Mouse (Mus musculus) liver, embryonic 12.5 days (tissue): Measurements from ENCODE around the gene Gpr156. TPM values are rescaled to one million over a fixed set of nuclear protein-coding genes. Genes with fewer than 3 reads are reported as not detected.

Source experiments
- ATAC-seq: fragments of 200-750 bp; cut with Nextera tagmentation; 2 replicates; pipeline ENCODE4 v1.8.0; 2017; ENCODE audit warnings: moderate number of reproducible peaks, mild to moderate bottlenecking, moderate library complexity
- H3K27ac ChIP-seq: fragments of 300-500 bp; sonication (generic); 2 replicates; pipeline ENCODE4 v1.5.1; 2016; ENCODE audit warnings: mild to moderate bottlenecking
- H3K27me3 ChIP-seq: fragments of 300-500 bp; sonication (generic); replicated peaks from 2 replicates; pipeline ENCODE4 v1.6.1; 2016; ENCODE audit warnings: mild to moderate bottlenecking, moderate library complexity
- H3K36me3 ChIP-seq: fragments of 300-500 bp; sonication (generic); 2 replicates; pipeline ENCODE4 v1.6.1; 2016; ENCODE audit warnings: mild to moderate bottlenecking, moderate library complexity
- H3K4me1 ChIP-seq: fragments of 300-500 bp; sonication (generic); 2 replicates; pipeline ENCODE4 v1.6.1; 2016
- H3K4me2 ChIP-seq: fragments of 300-500 bp; sonication (generic); 2 replicates; pipeline ENCODE4 v1.6.1; 2016; ENCODE audit warnings: mild to moderate bottlenecking, moderate library complexity
- H3K4me3 ChIP-seq: fragments of 300-500 bp; sonication (generic); 2 replicates; pipeline ENCODE4 v1.5.1; 2016; ENCODE audit warnings: mild to moderate bottlenecking, moderate library complexity
- H3K9ac ChIP-seq: fragments of 300-500 bp; sonication (generic); 2 replicates; pipeline ENCODE4 v1.6.1; 2016; ENCODE audit warnings: mild to moderate bottlenecking, moderate library complexity
- H3K9me3 ChIP-seq: fragments of 300-500 bp; sonication (generic); replicated peaks from 2 replicates; pipeline ENCODE4 v1.6.1; 2016; ENCODE audit warnings: mild to moderate bottlenecking, moderate library complexity
- WGBS: fragments of 180-500 bp; shearing (Covaris S2); methylation state at CpG from one replicate; pipeline ENCODE4 v1.1.7; 2016; ENCODE audit not compliant: insufficient replicate concordance; 5-methylcytosine and 5-hydroxymethylcytosine counted together
- polyA plus RNA-seq: library from polyadenylated mRNA; unstranded; fragments of >200 nt; fragmentation: Nextera tagmentation; extraction: Ambion mirVana; gene quantifications from 2 replicates; pipeline ENCODE4 v1.2.1, GENCODE M21; 2016

Gene Gpr156
- 0.07 TPM in 1 of 2 replicates, not detected in the other for polyA plus RNA-seq

DNA sequence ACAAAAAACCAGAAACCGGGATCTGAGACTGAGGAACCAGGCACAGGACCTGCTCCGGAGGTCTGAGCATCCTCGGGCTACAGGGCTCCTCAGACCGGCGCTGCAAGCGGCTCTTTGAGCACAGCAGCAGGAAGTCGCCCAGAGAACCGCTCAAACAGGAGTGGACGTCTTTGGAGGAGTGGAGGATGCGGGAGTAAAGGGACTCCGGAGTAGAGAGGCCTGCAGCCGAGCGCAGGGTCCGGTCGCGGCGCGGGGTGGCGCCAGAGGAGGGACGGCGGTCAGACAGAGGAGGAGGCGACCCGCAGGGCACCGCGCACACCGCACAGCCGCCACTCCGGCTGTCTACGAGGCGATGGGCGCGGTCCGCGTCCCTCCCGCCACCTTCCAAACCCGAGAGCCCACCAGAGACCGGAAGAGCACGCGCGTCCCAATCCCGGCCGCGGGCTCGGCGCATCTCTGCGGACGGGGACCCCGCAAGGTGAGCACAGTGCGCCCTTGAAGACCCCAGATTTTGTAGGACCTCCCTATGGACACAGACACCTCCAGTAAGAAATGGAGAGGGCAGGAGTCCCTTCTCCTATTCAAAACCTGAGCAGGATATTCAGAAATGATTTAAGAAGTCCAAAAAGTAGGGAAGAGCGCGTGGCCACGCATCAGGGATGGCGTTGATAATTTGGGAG, at the start of gene Gpr156:
Gpr156 (plus strand) TSS at position 359 of the 680 bp plus-strand sequence.
- Histone ChIP-seq H3K4me1 (no peaks in the 10 kb centered on the region), H3K9me3 (no peaks in the 10 kb centered on the region), H3K4me2 (peak within 1 kb of the TSS; percentile 62), H3K27ac (no peak within 1 kb of the TSS), H3K27me3 (peaks cover 47% of the 10 kb centered on the region), H3K36me3 (no peaks in the 10 kb centered on the region), H3K4me3 (peak within 1 kb of the TSS; percentile 41), H3K9ac (no peak within 1 kb of the TSS)
- 5% methylated on average over 53 of the region's 53 CpGs for WGBS
- no peak for ATAC-seq

DNA sequence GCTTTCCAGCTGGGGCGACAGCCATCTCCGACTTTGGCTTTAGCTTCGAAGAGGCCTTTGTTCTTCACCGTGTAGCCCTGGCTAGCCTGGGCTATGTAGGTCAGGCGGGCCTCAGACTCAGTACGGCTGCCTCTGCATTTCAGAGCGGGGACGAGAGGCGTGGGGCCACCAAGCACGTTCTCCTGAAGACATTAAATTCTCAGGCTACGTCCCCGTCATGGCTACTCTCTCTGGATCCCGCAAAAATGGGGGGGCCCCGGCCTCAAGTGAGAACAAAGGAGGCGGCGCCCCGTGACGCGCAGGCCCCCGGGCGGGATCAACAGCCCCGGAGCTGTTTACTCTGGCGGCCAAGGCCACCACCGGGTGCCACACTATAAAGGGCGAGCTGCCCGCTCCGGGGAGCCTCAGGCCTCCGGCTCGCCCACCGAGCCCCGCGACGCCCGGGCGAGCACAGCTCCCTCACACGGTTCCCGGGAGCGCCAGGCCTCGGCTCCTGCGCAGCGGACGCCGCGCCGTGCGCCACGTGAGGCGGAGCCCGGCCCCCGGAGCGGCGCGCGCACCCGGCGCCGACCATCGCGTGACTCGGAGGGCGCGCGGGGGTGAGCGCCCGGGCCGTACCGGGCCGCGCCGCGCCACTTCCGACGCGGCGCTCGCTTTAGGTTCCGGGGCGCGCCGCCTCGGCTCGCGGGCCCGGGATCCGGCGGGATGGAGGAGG, 48.3 kb upstream of the Gpr156 start, which contains the start of gene Lrrc58:
Lrrc58 (plus strand) TSS at position 599 of the 715 bp plus-strand sequence.
- peak within 1 kb of the TSS; percentile 89 for H3K9ac ChIP-seq
- peaks cover 32% of the 10 kb centered on the region for H3K4me1 ChIP-seq
- H3K4me3 ChIP-seq: peak within 1 kb of the TSS; percentile 94
- peak; percentile 90 for ATAC-seq
- peak within 1 kb of the TSS; percentile 90 for H3K27ac ChIP-seq
- peak within 1 kb of the TSS; percentile 90 for H3K4me2 ChIP-seq
- 0 out of 2 replicates have a peak, but pooled peaks cover 10% of the 10 kb centered on the region for H3K36me3 ChIP-seq
- 2% methylated on average over 39 of the region's 86 CpGs for WGBS
- H3K27me3 ChIP-seq: no peaks in the 10 kb centered on the region
- H3K9me3 ChIP-seq: no peaks in the 10 kb centered on the region

DNA sequence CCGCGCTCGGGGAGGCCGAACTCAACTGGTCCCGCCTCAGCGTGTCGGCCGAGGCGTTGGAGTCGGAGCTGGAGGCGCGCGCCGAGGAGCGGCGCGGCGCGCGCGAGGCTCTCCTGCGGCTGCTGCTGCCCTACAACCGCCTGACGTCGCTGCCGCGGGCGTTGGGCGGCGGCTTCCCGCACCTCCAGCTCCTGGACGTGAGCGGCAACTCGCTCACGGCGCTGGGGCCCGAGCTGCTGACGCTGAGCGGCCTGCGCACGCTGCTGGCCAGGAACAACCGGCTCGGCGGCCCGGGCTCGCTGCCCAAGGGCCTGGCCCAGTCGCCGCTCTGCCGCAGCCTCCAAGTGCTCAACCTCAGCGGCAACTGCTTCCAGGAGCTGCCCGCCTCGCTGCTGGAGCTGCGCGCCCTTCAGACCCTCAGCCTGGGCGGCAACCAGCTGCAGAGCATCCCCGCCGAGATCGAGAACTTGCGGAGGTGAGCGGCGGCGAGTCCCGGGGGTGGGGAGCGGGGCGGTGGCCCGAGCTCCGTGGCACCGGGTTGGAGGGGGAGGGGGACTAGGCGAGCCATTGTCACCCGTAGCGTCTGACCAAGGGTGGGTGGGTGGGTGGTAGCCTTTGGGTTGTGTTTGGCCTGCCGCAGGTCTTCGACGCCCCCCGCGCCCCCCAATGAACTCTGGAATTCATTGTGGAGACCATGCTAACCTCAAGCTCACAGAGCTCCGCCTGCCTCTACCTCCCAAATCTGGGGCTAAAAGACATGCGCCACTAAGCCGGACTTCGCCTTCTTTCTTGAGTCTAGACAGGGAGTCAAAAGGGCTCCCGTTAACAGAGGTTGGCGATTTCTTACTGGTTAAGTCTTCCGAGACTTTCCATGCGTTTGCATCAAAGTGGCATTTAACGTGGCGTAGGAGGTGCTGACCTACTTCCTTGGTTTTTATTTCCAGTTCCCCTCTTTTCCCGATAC, 47.5 kb upstream of the Gpr156 start:
- H3K4me1 ChIP-seq: peaks cover 32% of the 10 kb centered on the region
- no peaks in the 10 kb centered on the region for H3K9me3 ChIP-seq
- no peaks in the 10 kb centered on the region for H3K27me3 ChIP-seq
- peak overlapping the region; percentile 94 for H3K4me3 ChIP-seq
- H3K36me3 ChIP-seq: 0 out of 2 replicates have a peak, but pooled peaks cover 10% of the 10 kb centered on the region
- peak; percentile 71 for ATAC-seq
- H3K4me2 ChIP-seq: peak overlapping the region; percentile 90
- peak overlapping the region; percentile 89 for H3K9ac ChIP-seq
- under 1% methylated on average over 79 of the region's 87 CpGs for WGBS
- H3K27ac ChIP-seq: peak overlapping the region; percentile 90

DNA sequence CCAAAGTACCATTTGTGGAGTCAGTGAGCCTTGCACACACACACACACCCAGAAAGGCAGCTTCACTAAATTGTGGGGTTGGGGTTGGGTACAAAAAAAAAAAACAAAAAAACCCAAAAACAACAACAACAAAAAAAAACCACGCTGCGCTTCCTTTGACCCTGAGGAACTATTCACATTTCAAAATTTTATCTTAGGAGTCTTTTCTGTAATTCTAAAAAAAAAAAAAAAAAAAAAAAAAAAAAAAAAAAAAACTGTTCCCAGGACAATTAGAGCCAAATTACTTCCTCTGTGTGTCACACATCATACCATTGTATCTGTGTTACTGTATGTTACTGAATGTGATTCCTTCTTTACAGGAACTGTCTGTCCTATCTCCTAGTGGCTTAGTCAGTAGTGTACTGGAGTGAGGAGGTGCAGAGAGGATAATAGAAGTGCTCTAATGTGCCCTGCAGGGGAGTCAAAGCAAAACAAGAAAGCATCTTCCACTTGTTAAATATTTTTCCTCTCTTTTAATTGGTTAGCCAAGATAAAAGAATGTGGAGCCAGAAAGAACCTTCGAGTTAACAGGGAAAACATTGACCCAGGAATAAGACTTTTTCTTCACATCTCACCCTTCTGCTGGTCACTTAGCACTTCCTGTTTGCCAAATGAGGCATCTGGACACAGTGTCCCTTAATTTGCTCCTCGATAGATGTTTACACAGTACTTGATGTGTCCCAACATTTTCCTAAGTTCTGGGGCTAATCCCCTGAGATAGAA, 46.6 kb upstream of the Gpr156 start:
- Histone ChIP-seq H3K36me3 (0 out of 2 replicates have a peak, but pooled peaks cover 10% of the 10 kb centered on the region), H3K27me3 (no peaks in the 10 kb centered on the region), H3K4me3 (peak overlapping the region; percentile 94), H3K4me1 (peaks cover 32% of the 10 kb centered on the region), H3K9me3 (no peaks in the 10 kb centered on the region), H3K27ac (peak overlapping the region; percentile 90), H3K4me2 (peak overlapping the region; percentile 90), H3K9ac (peak overlapping the region; percentile 89)
- ATAC-seq: no peak
- 21% methylated on average over 4 of the region's 4 CpGs for WGBS

DNA sequence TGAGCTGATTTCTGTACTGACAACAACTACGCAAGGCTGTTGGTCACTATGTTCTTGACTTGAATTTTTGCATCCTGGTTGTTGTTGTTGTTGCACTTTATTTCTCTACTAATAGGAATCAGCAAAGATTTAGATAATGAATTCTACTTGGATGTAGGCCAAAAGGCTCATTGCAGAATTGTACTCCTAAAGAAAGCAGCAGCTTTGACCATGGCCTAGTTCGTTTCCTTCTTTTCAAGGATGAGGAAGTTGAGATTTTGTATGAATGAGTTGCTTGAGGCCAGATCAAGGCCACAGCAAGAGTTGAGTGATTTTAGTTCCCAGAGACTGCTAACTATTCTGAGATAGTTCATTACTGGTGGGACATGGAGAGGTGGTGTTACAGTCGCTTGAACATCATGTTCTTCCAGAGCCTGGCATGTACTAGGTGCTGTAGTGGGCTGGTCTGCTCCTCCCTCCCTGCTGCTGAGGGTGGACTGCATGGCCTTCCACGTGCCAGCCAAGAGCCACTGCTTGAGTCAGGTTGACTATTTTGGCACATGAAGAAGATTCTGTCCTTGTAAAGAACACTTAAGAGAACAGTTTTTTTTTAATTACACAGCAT, 45.1 kb upstream of the Gpr156 start:
- whole genome bisulfite sequencing: 64% methylated on average over 4 of the region's 4 CpGs
- peak overlapping the region; percentile 18; the same call in 1 of the 2 replicates for H3K4me2 ChIP-seq
- no peak overlapping the region; the same call in 1 of the 2 replicates for H3K27ac ChIP-seq
- ATAC-seq: no peak
- H3K27me3 ChIP-seq: no peaks in the 10 kb centered on the region
- no peak overlapping the region for H3K4me3 ChIP-seq
- H3K9me3 ChIP-seq: no peaks in the 10 kb centered on the region
- peaks cover 32% of the 10 kb centered on the region for H3K4me1 ChIP-seq
- 0 out of 2 replicates have a peak, but pooled peaks cover 10% of the 10 kb centered on the region for H3K36me3 ChIP-seq
- no peak overlapping the region for H3K9ac ChIP-seq

DNA sequence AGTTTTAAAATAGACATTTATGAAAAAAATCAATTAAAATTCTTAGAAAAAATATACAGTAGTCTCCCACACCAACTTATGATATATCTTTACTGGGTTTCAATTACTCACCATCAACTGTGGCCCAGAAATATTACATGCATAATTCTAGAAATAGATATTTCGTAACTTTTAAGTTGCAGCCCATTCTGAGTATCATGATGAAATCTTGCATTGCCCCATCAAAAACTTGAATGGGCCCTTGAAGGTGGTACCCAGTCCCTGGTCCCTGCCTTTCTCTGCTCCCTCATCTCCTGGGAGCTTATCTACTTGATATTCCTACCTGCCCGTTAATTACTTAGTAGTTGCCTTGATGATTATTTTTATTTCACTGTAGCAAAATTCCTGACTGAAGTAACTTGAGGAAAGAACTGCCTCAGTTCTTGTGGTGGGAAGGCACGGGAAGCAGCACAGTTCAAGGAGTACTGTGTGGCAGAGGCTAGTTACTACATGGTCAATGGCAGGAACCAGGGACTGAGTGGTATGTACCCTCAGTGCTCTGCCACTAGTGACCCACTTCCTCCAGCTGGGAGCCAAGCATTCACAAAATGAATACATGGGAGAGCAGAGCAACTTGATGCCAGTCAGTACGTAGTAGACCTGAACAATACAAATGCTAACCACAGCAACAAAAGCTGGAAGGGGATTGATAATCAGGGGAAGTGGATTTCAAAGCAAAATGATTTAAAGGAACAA, 41.6 kb upstream of the Gpr156 start:
- H3K27me3 ChIP-seq: no peaks in the 10 kb centered on the region
- no peak overlapping the region for H3K4me2 ChIP-seq
- ATAC-seq: no peak
- 72% methylated on average over 4 of the region's 4 CpGs for WGBS
- no peak overlapping the region; the same call in 1 of the 2 replicates for H3K9ac ChIP-seq
- H3K9me3 ChIP-seq: no peaks in the 10 kb centered on the region
- H3K4me3 ChIP-seq: no peak overlapping the region
- H3K36me3 ChIP-seq: peaks cover 39% of the 10 kb centered on the region
- no peak overlapping the region for H3K27ac ChIP-seq
- H3K4me1 ChIP-seq: peaks cover 27% of the 10 kb centered on the region

DNA sequence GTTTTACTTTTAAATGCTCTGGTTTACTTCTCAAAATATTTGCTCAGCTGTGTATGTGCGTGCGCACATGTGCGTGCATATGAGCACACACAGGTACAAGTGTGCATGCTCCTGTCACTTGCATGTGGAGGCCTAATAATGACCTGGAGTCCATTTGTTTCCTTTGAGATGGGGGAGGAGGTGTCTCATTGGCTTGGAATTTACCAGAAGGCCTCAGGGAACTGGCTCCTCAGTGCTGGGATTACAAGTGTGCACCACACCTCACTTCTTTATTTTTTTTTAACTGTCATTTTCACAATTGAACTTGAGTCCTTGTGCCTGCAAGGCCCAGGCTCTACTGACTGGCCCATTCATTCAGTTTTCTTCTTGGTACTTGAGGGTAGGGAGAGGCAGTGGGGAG, 38.9 kb upstream of the Gpr156 start:
- Histone ChIP-seq H3K27me3 (no peaks in the 10 kb centered on the region), H3K4me3 (no peak overlapping the region), H3K36me3 (peaks cover 56% of the 10 kb centered on the region), H3K9ac (no peak overlapping the region), H3K27ac (no peak overlapping the region), H3K4me1 (peaks cover 18% of the 10 kb centered on the region; the same call in 1 of the 2 replicates), H3K4me2 (no peak overlapping the region), H3K9me3 (no peaks in the 10 kb centered on the region)
- no peak for ATAC-seq
- 89% methylated on average over 3 of the region's 3 CpGs for WGBS

DNA sequence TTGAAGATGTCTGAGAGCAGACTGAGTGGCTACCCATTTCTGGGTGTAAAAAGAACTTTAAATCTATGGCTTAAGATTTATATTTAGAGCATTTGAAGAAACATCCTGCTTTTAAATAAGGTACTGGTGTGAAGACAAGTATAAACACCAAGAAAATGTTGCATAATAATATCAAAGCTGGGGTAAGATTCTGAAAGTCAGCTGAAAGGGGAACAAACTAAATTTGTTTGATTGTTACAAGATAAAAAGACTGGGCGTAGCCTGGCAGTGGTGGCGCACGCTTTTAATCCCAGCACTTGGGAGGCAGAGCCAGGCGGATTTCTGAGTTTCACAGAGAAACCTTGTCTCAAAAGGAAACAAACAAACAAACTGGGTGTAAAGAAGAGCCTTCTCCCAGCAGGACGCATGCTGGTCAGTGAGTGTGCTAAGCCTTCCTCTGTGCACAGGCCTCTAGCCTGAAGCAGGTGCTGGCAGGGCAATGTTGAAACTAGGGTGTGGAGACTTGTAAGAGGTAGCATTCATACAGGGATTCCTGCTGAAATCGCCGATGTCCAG, 37.3 kb upstream of the Gpr156 start:
- Histone ChIP-seq H3K36me3 (peaks cover 69% of the 10 kb centered on the region), H3K9me3 (no peaks in the 10 kb centered on the region), H3K4me3 (no peak overlapping the region), H3K9ac (no peak overlapping the region), H3K27me3 (no peaks in the 10 kb centered on the region), H3K4me1 (peaks cover 18% of the 10 kb centered on the region; the same call in 1 of the 2 replicates), H3K27ac (no peak overlapping the region), H3K4me2 (no peak overlapping the region)
- no peak for ATAC-seq
- WGBS: 78% methylated on average over 7 of the region's 7 CpGs

DNA sequence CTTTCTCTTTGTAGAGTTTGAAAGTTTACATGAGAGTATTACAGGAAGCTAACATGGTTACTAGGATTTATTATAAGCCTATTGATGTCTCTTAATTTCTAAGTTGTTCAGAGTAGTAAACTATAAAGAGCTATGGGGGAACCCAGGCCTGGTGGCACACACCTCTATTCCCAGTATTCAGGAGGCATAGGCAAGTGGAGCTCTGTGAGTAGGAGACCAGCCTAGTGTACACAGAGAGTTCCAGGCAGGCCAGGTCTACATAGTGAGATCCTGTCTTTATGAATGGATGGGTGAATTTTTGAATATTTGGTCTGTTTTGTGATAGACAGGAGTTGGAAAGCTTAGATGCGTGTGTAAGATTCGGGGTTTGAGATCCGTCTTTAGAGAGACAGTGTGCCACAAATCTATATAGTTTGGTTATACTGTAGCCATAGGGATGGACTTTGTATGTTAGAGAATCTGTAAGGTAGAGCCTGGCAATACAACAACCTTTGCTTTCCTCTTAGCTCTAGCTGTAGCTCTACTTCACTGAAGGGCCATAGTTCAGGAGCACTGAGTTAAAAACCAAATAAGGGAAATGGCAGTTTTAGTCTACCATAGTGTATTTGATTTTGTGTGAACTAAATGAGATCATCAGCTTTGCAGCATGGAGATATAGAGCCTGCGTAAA, 36.4 kb upstream of the Gpr156 start:
- no peak overlapping the region for H3K4me3 ChIP-seq
- H3K4me2 ChIP-seq: no peak overlapping the region
- H3K9ac ChIP-seq: no peak overlapping the region
- peaks cover 72% of the 10 kb centered on the region for H3K36me3 ChIP-seq
- peaks cover 18% of the 10 kb centered on the region; the same call in 1 of the 2 replicates for H3K4me1 ChIP-seq
- no peaks in the 10 kb centered on the region for H3K9me3 ChIP-seq
- peak; percentile 54 for ATAC-seq
- 71% methylated on average over 4 of the region's 4 CpGs for WGBS
- no peak overlapping the region for H3K27ac ChIP-seq
- H3K27me3 ChIP-seq: no peaks in the 10 kb centered on the region
